Mouse (Mus musculus) layer of hippocampus, postnatal 25 days (tissue): ENCODE data around the gene Slfnl1. TPM values are rescaled to one million over a fixed set of nuclear protein-coding genes. Genes with fewer than 3 reads are reported as not detected.
A peak's percentile ranks its signal among the peaks of the same experiment; 100 is the strongest.

Source experiments
- DNase-seq, 2 experiments: peaks; one replicate each; pipeline ENCODE4 v3.0.0; 2022; ENCODE audit warnings: mixed read lengths in 2 of 2, low spot score in 1 of 2; ENCODE audit errors: extremely low spot score in 1 of 2
- total RNA-seq, 2 experiments: library from RNA; stranded (reverse); gene quantifications; 2 replicates each; pipeline ENCODE4 v1.2.3; 2021

Gene Slfnl1
- under 1 TPM; 0.25 to 0.33 TPM for total RNA-seq

DNA sequence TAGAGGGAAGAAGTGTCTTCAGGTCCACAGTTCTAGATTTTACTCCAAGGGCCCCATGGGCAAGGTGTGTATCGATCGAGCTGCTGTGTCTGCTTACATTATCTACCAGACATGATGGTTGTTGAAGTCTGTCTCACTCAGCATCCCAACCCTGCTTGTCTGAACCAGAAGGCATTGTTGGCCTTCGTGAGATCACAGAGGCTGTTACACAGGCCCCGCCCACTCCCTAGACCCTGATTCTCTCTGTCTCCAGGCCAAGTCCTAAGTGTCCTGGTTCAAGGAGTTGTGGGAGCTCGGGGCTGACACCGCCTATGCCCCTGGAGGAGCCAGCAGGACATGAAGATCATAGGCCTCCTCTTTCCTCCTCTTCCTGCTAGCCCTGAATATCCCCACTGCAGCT lies at the start of gene Slfnl1:
Gene Slfnl1, plus strand, starts transcription at position 246 of the 400 bp plus-strand sequence.
- no peak for DNase-seq

DNA sequence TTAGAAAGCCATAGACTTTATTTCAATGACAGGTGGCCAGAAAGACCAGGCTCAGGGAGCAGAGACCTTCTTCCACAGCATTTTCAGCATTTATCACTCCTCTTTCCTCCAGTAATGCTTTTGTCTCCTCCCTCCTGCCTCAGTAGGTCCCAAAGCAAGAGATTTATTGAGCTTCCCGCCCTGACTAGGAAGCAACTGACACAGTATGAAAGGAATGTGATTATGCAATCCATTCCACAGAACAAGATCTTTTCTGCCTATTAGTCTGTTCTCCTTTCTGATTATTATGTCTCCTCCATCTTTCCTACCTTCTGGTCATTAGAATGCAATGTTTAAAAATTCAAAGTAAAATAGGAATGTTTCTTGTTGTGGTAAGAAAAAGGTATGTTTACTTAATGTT lies 44.3 kb upstream of the Slfnl1 start:
- DNase-seq = no peak

DNA sequence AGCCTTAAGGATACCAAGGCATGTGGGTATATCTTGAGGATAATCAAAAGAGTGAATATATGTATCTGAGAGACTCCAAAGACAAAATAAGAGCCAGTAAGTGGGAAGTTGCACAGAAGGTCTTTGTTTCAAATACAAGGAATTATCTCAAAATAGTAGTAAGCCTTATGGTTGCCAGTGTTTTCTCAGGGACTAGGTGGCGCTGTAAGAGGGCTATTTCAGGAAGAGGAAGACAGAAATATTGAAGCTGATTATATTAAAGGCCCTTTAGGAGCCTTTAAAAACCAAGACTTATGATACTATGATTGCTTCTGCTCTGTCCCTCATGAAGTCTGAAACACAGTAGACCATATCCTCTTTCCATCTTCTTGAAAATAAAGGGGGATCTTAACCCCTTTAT lies 25.1 kb upstream of the Slfnl1 start:
- DNase-seq = no peak

DNA sequence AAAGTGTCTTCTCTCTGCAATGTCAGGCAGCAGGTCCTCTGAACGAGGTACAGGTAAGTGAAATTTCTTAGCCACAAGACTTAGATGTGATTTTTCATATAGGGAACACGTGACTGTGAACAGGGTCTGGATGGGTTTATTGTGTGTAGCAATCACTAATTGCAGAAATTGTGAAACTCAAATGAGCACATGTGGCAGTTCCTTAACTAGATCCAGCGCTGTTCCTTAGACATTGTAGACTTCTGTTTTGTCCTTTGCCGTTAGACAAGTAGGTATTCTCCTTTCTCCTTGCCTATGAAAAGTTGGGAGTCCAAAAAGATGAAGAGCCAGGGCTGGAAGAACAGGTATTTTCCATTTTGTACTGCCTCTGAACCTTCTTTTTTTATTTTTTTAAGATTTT lies 20.8 kb upstream of the Slfnl1 start:
- no peak for DNase-seq

DNA sequence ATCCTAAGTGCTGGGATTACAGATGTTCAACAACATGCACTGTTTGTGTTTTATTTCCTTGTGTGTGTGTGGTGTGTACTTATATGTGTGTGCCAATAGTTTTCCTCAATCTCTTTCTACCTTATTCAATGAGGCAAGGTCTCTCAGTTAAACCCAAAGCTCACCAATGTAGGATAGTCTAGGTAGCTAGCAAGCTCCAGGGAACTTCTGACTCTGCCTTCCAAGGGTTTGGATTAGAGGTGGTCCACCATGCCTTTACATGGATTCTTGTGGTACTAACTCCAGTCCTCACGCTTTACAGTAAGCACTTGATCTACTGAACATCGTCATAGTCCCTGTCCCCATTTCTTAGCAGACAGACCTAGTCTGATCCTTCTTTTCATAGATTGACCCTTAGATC lies 17.7 kb upstream of the Slfnl1 start:
- no peak for DNase-seq

DNA sequence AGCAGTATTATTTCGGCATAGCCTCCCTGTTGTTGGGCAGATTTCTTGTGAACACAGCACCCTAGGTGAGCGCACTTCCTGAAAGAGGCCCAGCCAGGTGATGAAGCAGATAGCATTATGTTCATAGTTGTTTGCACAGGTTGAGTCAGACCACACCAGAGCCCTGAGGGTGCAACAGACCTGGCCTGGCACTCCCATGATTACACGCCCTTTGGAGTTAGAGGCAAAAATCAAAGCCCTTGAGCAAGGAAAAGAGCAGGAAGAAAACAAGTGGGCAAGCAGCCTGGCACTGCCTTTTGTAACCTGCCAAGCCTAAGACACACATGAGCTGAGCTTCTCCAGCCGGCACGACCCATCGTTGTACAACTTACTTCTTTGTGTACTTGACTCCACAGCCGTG lies 15.5 kb upstream of the Slfnl1 start:
- DNase-seq = no peak

DNA sequence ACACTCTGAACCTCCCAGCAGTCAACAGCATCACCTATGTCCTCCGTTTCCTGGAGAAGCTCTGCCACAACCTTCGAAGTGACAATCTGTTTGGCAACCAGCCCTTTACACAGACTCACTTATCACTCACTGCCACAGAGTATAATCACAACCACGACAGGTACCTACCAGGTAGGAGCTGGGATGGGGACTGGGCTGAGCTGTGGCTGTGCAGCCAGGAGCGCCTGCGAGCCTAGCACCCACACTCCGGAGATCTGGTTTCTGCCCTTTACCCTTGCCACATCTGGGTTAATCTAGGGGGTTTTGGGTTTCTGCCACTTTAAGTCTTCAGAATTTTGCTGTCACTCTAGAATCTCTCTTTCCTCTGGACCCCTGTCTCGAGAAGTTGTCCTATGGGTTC lies 15.1 kb upstream of the Slfnl1 start:
- DNase-seq = no peak

DNA sequence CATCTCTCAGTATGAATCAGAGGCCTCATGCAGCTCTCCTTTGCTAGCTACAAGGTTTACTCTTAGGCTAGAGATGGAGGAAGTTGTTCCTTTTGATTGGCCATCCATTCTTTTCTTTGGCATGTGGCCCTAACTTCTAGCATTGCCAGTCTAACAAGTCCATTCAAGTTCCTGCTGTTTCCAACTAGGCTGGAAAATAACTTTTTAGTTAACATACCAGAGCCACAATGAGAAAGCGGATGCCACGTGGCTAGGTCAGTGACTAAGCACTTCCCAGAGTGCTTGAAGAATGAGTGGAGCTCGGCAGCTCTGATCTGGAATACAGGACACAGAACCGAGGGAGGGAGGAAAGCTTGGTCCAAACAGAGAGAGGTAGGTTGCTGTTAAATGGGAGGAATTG lies 14.7 kb upstream of the Slfnl1 start:
- no peak for DNase-seq

DNA sequence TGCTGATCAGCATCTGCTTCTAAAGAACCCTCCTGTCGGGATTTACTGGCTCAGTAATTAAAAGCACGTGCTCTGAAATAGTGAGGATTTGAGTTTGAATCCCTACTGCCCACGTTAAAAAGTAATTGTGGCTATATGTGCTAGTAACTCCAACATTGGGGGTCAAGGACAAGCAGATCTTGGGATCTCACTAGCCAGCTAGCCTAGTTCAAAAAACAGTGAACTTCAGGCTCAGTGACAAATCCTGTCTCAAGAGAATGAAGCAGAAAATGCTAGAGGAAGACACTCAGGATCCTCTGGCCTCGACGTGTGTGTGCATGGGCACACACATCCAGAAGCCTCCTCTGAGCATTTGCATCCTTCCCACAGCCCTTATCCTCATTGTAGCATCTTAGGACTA lies 10.3 kb upstream of the Slfnl1 start:
- no peak for DNase-seq

DNA sequence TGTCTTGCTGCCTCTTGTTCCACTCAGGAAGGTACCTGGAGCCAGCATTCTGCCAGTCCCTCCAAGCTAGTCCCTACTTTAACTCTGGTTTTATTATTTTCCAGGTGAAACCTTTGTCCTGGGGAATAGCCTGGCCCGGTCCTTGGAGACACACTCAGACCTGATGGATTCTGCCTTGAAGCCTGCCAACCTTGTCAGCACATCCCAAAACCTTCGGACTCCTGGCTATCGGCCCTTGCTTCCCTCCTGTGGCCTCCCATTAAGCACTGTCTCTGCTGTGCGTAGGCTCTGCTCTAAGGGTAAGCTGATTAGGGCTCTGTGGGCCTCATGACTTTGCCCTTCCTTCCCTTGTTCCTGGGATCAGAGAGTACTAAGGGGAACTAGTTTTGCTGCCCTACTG lies 9.7 kb upstream of the Slfnl1 start:
- no peak for DNase-seq

DNA sequence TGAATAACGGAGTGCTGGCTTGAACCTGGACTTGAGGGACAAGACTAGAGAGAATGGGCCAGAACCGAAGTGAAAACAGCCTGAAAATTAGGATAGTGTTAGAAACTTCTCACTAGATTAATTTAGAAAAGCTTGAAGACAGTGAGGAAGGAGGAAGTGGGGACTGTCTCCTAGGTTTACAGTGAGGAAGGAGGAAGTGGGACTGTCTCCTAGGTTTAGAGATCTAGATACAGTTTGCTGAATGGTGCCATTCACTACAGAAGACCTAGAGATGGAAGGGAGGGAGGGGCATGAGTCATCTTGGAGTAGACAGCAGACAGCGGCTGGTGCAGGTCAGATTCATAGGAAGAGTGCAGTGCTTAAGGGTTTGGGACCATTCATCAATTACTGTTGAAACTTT lies 8.9 kb upstream of the Slfnl1 start:
- no peak for DNase-seq

DNA sequence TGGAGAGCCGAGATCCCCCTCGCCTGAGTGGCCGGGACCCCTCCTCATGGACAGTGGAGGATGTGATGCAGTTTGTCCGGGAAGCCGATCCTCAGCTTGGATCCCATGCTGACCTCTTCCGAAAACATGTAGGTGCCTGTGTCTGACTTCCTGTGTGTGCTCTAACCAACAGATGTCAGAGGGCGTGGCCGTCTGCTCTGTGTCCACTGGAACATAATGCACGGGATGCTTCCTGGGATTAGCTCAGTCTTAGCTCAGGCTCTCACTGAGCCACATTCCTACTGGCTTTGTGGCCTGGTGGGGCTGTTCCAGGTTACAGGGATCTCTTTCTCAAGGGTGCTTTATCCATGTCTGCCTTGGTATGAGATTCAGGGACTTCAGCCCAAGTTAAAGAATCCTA lies 3.9 kb upstream of the Slfnl1 start:
- no peak for DNase-seq

DNA sequence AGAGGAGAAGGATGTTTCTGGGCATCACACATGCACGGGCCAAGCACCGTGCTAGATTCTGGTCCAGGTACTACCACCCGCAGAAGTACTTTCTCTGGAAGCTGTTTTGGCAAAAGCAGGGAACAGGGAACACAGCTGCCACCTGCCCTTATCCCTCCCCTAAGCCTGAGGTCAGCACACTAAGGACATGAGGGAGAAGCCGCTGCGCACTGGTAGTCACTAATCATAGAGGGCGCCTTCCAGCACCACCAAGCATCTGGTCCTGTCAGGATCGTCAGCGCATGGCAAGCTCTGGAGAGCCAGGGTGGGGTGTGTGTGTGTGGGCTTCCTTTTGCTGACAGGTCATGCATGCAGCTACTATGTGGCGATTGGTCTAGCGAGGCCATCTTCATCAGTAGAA lies 6.6 kb downstream of the Slfnl1 start:
- DNase-seq = no peak

DNA sequence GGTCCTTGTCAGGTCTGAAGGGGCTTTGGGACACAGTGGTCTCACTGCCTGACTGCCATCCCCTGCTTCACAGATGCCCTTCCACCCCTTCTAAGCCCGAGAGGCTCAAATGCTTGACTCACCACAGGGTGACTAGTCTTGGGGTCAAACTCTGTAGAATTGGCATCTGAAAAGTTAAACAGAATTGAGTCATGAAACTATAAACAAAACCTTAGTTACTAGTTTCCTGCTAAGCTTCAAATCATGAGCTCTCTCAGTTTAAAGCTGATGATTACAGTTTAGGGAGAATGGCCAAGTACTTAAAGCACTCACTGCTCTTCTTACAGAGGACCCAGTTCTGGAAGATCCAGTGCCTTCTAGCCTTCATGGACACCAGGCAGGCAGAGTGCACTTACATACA lies 12.9 kb downstream of the Slfnl1 start:
- no peak for DNase-seq

DNA sequence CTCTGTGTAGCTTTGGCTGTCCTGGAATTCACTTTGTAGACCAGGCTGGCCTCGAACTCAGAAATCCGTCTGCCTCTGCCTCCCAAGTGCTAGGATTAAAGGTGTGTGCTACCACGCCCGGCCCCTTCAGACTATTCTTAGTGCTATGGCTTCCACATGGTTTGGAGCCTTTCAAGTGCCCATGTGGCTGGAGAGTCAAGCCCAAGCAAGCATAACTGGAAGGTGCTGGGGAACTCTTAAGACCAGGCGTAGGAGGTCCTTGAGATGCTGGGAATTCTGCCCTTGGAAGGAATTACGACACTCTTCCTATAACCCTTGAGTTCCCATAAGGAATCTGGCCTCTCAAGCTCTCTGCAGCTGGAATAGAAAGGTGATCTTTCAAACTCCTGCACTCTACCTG lies 24.6 kb downstream of the Slfnl1 start:
- DNase-seq = no peak

DNA sequence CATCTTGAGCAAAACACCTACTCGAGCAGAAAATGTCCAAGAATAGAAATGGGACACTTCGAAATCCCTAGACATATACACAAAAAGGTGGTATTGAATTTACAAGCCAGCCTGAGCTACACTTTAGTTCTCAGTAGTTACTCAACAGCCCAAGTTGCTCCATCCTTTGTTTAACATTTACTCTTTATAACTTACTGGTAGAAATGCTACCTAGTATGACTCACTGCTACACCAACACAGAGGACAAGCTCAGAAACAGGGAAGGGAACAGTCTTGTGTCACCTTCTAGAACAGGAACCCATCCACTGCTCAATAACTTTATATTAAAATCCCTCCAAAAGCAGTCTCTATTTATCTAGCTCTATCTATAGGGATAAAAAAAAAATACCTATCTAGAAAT lies 33.7 kb downstream of the Slfnl1 start:
- no peak for DNase-seq

DNA sequence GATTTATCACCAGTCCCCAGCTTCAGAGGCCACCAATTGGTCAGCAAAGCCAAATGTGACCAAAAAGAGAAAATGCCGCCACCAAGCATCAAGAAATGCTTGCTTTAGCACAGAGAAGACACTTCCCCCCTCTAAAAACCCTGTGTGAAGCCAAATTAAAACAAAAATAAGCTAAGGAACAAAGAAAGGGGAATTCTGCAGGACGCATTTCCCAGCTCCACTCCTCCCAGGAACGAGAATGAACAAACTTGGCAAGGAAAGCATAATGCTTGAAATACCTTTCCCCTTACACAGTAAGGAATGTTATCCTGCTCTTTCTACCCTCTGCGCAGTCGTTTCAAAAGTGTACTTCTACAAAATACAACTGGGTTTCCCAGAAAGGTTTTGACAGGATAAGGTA lies 36.0 kb downstream of the Slfnl1 start:
- DNase-seq = no peak

DNA sequence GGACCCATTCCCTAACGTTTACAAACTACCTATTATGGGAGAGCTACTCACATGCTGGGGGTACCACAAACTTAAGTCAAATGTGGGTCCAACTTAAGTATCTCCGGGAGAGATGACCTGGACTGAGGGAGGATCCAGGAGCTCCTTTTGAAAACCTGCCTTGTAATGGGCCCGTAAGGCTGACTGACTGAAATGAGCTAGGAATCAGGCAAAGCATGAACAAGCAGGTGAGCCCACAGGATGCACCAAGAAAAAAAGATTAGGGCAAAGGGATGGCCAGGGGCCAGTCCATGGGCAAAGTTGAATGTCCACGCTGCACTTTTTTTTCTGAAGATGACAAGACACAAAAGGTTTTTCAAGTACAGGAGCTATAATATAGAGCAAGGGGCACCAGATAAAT lies 37.0 kb downstream of the Slfnl1 start:
- DNase-seq = no peak

DNA sequence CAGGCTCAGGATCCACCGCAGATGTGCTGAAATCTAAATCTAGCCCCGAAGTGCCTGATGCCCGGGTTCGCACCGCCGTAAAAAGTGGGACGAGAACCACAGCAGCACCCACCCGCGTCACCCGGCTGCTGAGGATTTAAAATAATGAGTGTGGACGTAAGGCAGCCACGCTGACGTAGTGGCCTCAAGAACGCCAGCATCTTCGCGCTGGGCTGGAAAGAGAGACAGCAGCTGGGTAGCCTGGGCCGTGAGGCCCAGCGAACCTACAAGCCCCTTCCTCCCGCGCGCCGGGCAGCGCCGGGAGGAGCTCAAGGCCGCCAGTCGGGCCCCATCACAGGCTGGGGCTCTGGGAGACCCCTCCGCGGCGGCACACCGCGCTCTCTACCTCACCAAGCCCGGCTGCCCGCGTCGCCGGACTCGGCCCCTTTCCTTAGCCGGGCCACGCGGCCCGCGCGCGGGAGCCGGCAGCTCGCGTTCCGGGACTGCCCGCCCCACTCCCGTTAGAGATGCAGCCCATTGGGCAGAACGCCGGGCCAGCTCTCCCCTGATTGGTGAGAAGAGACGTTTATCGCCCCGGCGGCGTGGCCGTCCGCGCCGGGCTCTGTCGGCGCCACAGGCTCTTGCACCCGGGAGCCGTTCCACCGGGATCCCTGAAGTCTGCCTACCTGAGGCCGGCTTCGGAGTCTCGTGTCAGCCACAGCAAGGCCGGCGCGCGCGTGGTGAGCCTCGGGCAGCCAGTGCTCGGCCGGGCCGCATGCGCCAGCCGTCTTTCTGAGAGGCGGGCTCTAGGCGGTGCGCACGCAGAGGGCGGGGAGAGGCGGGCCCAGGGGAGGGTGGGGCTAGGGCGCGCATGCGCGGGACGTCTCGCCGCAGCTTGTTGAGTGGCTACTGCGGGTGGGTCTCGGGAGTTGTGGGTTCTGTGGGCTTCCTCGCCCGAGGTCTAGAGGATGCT lies 37.7 kb downstream of the Slfnl1 start, which contains the start of gene Ctps:
Gene Ctps, minus strand, starts transcription at position 791 of the 952 bp plus-strand sequence.
- DNase-seq = peak; percentile 86 to 97

DNA sequence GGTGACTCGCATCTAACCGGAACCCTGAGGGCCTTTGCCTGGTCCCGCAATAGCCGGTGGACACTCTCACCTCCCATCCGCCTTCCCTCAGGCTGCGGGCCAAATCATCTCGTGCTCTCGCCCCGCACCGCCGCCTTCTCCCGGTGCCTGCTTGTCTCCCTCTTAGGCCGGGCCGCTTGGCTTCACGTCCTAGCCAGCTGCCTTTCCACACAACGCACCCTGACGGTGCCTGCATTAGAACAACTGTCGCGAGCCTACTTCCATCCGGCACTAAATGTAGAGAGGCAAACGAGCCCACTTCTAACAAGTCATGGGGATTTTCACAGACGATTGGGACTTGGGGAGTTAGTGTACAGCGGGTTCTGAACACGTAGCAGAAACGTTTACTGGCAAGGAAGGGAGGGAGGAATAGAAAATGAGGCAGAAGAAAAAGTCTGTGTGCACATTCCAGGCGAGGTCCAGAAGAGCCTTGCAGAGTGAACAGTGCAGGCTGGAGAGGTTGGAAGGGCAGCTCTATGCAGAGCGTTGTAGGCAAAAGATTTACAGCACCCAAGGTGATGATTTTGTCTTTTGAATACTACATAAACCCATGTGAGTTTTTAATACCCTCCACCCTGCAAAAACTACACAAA lies 38.5 kb downstream of the Slfnl1 start:
- DNase-seq = no peak

DNA sequence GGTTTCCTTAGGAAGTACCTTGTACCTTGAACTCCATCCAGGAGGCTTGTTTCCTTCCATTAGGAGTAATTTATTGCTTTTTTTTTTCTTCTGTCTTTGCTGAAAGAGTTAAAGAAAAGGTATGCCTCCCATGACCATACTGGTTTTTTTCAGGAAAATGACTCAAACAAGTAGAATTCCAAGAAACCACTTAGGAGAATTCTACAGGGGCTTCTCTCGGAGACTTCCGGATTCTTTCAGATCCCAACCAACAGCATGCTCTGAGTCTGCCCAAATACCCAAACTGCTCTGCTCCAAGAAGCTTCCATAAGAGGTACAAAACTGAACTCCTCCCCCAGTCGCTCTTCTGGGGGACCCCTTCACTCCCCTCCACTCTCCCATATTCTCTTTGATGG lies 39.0 kb downstream of the Slfnl1 start:
- no peak for DNase-seq

DNA sequence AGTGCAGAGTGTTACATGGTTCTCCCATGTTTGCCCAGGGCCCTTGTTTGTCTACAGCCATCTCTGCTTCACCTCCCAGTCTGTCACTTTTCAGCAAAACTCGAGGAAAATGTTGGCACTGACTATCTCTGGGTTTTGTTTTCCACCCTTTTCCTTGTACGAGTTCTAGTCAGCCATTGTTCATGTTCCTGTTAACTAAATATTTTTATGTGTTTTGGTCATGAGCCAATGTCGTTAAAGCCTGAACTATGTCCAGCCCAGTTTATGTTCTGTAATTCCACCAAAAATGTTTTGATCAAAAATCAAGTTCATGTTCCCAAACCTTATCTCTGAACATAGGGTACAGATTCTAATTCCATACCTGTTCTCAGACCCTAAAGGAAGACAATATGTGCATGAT lies 39.7 kb downstream of the Slfnl1 start:
- no peak for DNase-seq
